Comparison of ENCODE assay signal across 15 mouse cellular contexts in genomic region chr11:115169430-115169829, GRCm38 (mm10).
"Had no signal": no experiment of that assay in that cellular context is flagged by ENCODE, and none has a peak within 500 bp of the region (broad histone marks: within the 10 kb centered on the region; RNA-seq: fewer than 3 reads in every experiment).

No protein-coding gene starts in this region.

- H3K4me2 ChIP-seq: neural tube, embryonic 13.5 days; neural tube, embryonic 15.5 days; stomach, embryonic 15.5 days had no signal

- H3K27me3 ChIP-seq: stomach, embryonic 15.5 days had no signal

- H3K9me3 ChIP-seq: neural tube, embryonic 13.5 days; neural tube, embryonic 15.5 days; stomach, embryonic 15.5 days had no signal

- H3K36me3 ChIP-seq: neural tube, embryonic 13.5 days; neural tube, embryonic 15.5 days; stomach, embryonic 15.5 days had no signal

- H3K27ac ChIP-seq: neural tube, embryonic 13.5 days; neural tube, embryonic 15.5 days; stomach, embryonic 15.5 days; stomach, postnatal 0 days had no signal

- H3K4me3 ChIP-seq: neural tube, embryonic 13.5 days; neural tube, embryonic 15.5 days; stomach, embryonic 15.5 days had no signal

- DNase-seq: retina, postnatal 1 day; right cerebral cortex, adult 18-20 months; right cerebral cortex, postnatal 14 days; right cerebral cortex, postnatal 25 days; right cerebral cortex, postnatal 4 days; spleen, adult 18-20 months; thymus, adult 18-20 months; thymus, adult 2 months; thymus, postnatal 14 days; thymus, postnatal 25 days; thymus, postnatal 4 days had no signal

- H3K9ac ChIP-seq: neural tube, embryonic 13.5 days; neural tube, embryonic 15.5 days; stomach, embryonic 15.5 days had no signal
